Mouse (Mus musculus) liver, embryonic 11.5 days (tissue): Measurements from ENCODE around the gene Smyd2. TPM values are rescaled to one million over a fixed set of nuclear protein-coding genes. Genes with fewer than 3 reads are reported as not detected.
A peak's percentile ranks its signal among the peaks of the same experiment; 100 is the strongest.

Experiments used
- ATAC-seq: fragments of 200-750 bp; cut with Nextera tagmentation; replicated peaks from 2 replicates; pipeline ENCODE4 v1.8.0; 2017; ENCODE audit warnings: moderate number of reproducible peaks, mild to moderate bottlenecking, moderate TSS enrichment, moderate library complexity; ENCODE audit not compliant: low FRiP score
- DNase-seq: peaks from one replicate; pipeline ENCODE4 v3.0.0-alpha.2; 2017; ENCODE audit warnings: low spot score
- H3K27ac ChIP-seq: fragments of 300-500 bp; sonication (generic); 2 replicates; pipeline ENCODE4 v1.5.1; 2014; ENCODE audit warnings: mild to moderate bottlenecking, low read depth, low read length, control low read depth
- H3K27me3 ChIP-seq: fragments of 300-500 bp; sonication (generic); replicated peaks from 2 replicates; pipeline ENCODE4 v1.6.1; 2014; ENCODE audit warnings: low read length, mixed read lengths; ENCODE audit not compliant: control insufficient read depth, insufficient read depth
- H3K36me3 ChIP-seq: fragments of 300-500 bp; sonication (generic); 2 replicates; pipeline ENCODE4 v1.6.1; 2014; ENCODE audit warnings: mild to moderate bottlenecking, low read length, moderate library complexity, mixed read lengths; ENCODE audit not compliant: control insufficient read depth, insufficient read depth
- H3K4me1 ChIP-seq: fragments of 300-500 bp; sonication (generic); replicated peaks from 2 replicates; pipeline ENCODE4 v1.6.1; 2014; ENCODE audit warnings: low read length, mixed read lengths; ENCODE audit not compliant: control insufficient read depth, insufficient read depth
- H3K4me2 ChIP-seq: fragments of 300-500 bp; sonication (generic); 2 replicates; pipeline ENCODE4 v1.6.1; 2014; ENCODE audit warnings: mild to moderate bottlenecking, control low read depth, moderate library complexity
- H3K4me3 ChIP-seq: fragments of 300-500 bp; sonication (generic); 2 replicates; pipeline ENCODE4 v1.5.1; 2014; ENCODE audit warnings: low read depth, low read length, control low read depth
- H3K9ac ChIP-seq: fragments of 300-500 bp; sonication (generic); 2 replicates; pipeline ENCODE4 v1.6.1; 2014; ENCODE audit warnings: low read depth, low read length, control low read depth
- H3K9me3 ChIP-seq: fragments of 300-500 bp; sonication (generic); 2 replicates; pipeline ENCODE4 v1.6.1; 2016; ENCODE audit warnings: low read length, inconsistent platforms, mixed read lengths; ENCODE audit not compliant: control insufficient read depth
- WGBS: fragments of 180-500 bp; shearing (Covaris S2); extraction: QIAGEN DNeasy Blood & Tissue Kit; methylation state at CpG from one replicate; pipeline ENCODE4 v1.1.7; 2014; 5-methylcytosine and 5-hydroxymethylcytosine counted together
- polyA plus RNA-seq: library from polyadenylated mRNA; unstranded; fragments of >200 nt; fragmentation: Nextera tagmentation; extraction: Ambion mirVana; gene quantifications from 2 replicates; pipeline ENCODE4 v1.2.1, GENCODE M21; 2014

Gene Smyd2
- polyA plus RNA-seq, 1 experiment from 2014 or later: 75.7 TPM

DNA sequence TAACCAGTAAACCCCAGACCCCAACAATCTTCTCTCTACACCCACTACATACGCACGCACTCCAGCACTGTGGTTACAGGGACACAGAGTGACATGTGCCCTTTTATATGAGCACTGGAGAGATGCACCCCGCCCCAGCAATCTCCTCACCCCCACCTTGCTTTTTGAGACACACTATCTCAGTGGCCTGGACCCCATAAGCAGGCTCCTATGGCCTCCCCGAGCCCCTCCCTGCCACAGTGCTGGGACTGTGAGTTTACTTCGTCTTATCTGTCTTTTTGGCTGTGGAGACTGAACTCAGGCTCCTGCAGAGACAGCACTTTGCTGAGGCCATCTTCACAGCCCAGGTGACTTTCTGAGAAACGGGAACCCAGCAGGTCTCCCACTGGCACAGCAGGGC lies 36.2 kb downstream of the Smyd2 start:
- H3K9ac ChIP-seq: no peak overlapping the region
- DNase-seq: no peak
- no peak overlapping the region for H3K4me2 ChIP-seq

GRCm38 (mm10) chr1:189884951-189885350 lies 37.2 kb downstream of the Smyd2 start:
- ATAC-seq: no peak
- Histone ChIP-seq H3K4me1 (peaks cover 5% of the 10 kb centered on the region; the same call in 1 of the 2 replicates), H3K4me2 (no peak overlapping the region), H3K9me3 (no peaks in the 10 kb centered on the region), H3K27ac (no peak overlapping the region), H3K27me3 (no peaks in the 10 kb centered on the region), H3K4me3 (no peak overlapping the region), H3K9ac (no peak overlapping the region), H3K36me3 (peaks cover 5% of the 10 kb centered on the region; the same call in 1 of the 2 replicates)
- DNase-seq: no peak
- whole genome bisulfite sequencing: 80% methylated on average over 13 of the region's 13 CpGs

More for the DNA sequence above, 36.2 kb downstream of the Smyd2 start:
- 51% methylated on average over 6 of the region's 6 CpGs for WGBS
- Histone ChIP-seq H3K27me3 (no peaks in the 10 kb centered on the region), H3K4me1 (peaks cover 5% of the 10 kb centered on the region; the same call in 1 of the 2 replicates), H3K27ac (0 out of 2 replicates have a peak overlapping the region, but pooled peaks have one; percentile 16), H3K36me3 (no peaks in the 10 kb centered on the region), H3K4me3 (no peak overlapping the region), H3K9me3 (no peaks in the 10 kb centered on the region)
- ATAC-seq: peak; percentile 84

GRCm38 (mm10) chr1:189883531-189884170 lies 38.5 kb downstream of the Smyd2 start:
- no peak for DNase-seq
- no peaks in the 10 kb centered on the region for H3K27me3 ChIP-seq
- no peak overlapping the region for H3K27ac ChIP-seq
- peaks cover 5% of the 10 kb centered on the region; the same call in 1 of the 2 replicates for H3K4me1 ChIP-seq
- H3K9me3 ChIP-seq: no peaks in the 10 kb centered on the region
- WGBS: 58% methylated on average over 18 of the region's 18 CpGs
- ATAC-seq: peak; percentile 18; the same call in 1 of the 2 replicates
- no peak overlapping the region for H3K4me2 ChIP-seq
- H3K4me3 ChIP-seq: no peak overlapping the region
- H3K36me3 ChIP-seq: peaks cover 5% of the 10 kb centered on the region; the same call in 1 of the 2 replicates
- no peak overlapping the region for H3K9ac ChIP-seq

- DNase-seq: peak; percentile 48
- Histone ChIP-seq H3K4me3 (no peak overlapping the region), H3K27ac (no peak overlapping the region), H3K9me3 (no peaks in the 10 kb centered on the region), H3K4me1 (peaks cover 5% of the 10 kb centered on the region; the same call in 1 of the 2 replicates), H3K36me3 (peaks cover 5% of the 10 kb centered on the region; the same call in 1 of the 2 replicates), H3K27me3 (no peaks in the 10 kb centered on the region), H3K4me2 (no peak overlapping the region), H3K9ac (no peak overlapping the region)
- no peak for ATAC-seq
- 67% methylated on average over 7 of the region's 7 CpGs for WGBS
Measured at GRCm38 (mm10) chr1:189882886-189883285, 39.3 kb downstream of the Smyd2 start.

DNA sequence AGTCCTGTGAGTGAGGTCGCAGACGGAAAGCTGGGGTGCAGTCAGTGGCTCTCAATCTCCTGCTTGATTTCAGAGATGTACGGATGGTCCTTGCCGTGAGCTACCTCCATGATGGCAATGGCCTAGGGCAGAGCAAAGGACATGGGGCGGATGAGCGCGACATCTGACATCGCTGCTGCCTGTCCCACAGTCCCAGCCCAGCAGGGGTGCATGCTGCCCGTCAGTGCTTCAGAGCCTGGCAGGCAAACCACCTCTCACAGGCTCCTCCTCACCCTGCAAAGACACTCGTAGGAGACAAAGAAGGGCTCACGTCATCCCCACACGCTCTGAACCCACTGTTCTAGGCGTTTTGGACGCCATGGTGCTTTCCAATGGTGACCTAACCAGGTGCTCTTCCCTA lies 41.4 kb downstream of the Smyd2 start:
- Histone ChIP-seq H3K36me3 (peaks cover 5% of the 10 kb centered on the region; the same call in 1 of the 2 replicates), H3K9me3 (no peaks in the 10 kb centered on the region), H3K9ac (no peak overlapping the region), H3K27me3 (no peaks in the 10 kb centered on the region), H3K4me1 (peaks cover 3% of the 10 kb centered on the region; the same call in 1 of the 2 replicates), H3K27ac (no peak overlapping the region), H3K4me3 (no peak overlapping the region), H3K4me2 (no peak overlapping the region)
- 88% methylated on average over 14 of the region's 14 CpGs for WGBS
- no peak for ATAC-seq
- DNase-seq: no peak

- Histone ChIP-seq H3K27ac (no peak overlapping the region), H3K4me3 (no peak overlapping the region), H3K9ac (no peak overlapping the region), H3K9me3 (no peaks in the 10 kb centered on the region), H3K4me2 (no peak overlapping the region), H3K27me3 (no peaks in the 10 kb centered on the region), H3K36me3 (peaks cover 5% of the 10 kb centered on the region; the same call in 1 of the 2 replicates), H3K4me1 (peaks cover 6% of the 10 kb centered on the region)
- 82% methylated on average over 8 of the region's 8 CpGs for WGBS
- no peak for DNase-seq
- ATAC-seq: no peak
Measured at GRCm38 (mm10) chr1:189879965-189880364, 42.2 kb downstream of the Smyd2 start.

DNA sequence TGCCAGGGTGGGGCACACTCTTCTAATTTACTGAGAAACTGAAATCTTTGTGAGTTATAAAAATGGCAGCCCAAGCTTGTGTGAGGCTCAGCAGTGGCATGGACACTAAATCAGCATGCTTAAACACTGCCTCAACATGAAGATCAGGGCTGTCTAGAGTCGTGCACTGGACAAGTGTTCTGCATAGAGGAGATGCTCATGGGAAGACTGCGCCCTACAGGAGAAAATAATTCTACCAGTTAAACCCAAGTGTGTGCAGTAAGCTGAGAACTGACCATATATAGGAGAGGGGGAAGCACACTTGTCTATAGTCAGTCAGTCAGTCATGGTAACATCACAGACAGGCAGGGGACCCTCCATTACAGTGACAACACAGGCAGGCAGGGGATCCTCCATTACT lies 43.0 kb downstream of the Smyd2 start:
- Histone ChIP-seq H3K4me1 (peaks cover 6% of the 10 kb centered on the region), H3K36me3 (peaks cover 5% of the 10 kb centered on the region; the same call in 1 of the 2 replicates), H3K27ac (no peak overlapping the region), H3K4me2 (no peak overlapping the region), H3K9me3 (no peaks in the 10 kb centered on the region), H3K4me3 (no peak overlapping the region), H3K9ac (no peak overlapping the region), H3K27me3 (no peaks in the 10 kb centered on the region)
- DNase-seq: no peak
- ATAC-seq: no peak
- WGBS: 69% methylated on average over 2 of the region's 2 CpGs

DNA sequence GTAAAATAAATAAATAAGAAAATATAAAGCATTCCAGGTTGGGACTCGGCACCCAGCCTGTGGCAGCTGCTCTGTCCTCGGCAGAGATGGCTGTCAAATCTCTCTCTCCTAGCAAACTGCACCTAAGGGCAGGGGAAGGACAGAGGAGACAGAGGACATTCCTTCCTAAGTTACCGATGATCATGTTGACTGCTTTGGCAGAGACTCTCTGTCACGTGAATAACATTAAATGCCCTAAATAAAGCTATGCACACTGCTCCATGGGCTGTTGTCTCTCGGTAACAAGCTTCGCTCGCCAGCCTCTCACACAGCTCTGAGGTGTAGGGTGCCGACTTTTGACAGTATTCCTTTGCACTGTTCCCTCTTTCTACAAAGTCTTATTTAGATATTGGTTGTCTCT lies 46.0 kb downstream of the Smyd2 start:
- H3K4me3 ChIP-seq: no peak overlapping the region
- H3K27ac ChIP-seq: no peak overlapping the region
- no peak for DNase-seq
- no peak for ATAC-seq
- H3K27me3 ChIP-seq: no peaks in the 10 kb centered on the region
- H3K4me1 ChIP-seq: peaks cover 6% of the 10 kb centered on the region
- peaks cover 5% of the 10 kb centered on the region; the same call in 1 of the 2 replicates for H3K36me3 ChIP-seq
- WGBS: 74% methylated on average over 8 of the region's 8 CpGs
- H3K9ac ChIP-seq: no peak overlapping the region
- no peak overlapping the region for H3K4me2 ChIP-seq
- H3K9me3 ChIP-seq: no peaks in the 10 kb centered on the region

GRCm38 (mm10) chr1:189875439-189875861 lies 46.7 kb downstream of the Smyd2 start:
- Histone ChIP-seq H3K4me3 (no peak overlapping the region), H3K9ac (no peak overlapping the region), H3K9me3 (no peaks in the 10 kb centered on the region), H3K27ac (no peak overlapping the region), H3K4me1 (peaks cover 13% of the 10 kb centered on the region), H3K27me3 (no peaks in the 10 kb centered on the region), H3K36me3 (peaks cover under 1% of the 10 kb centered on the region; the same call in 1 of the 2 replicates), H3K4me2 (no peak overlapping the region)
- no peak for DNase-seq
- ATAC-seq: no peak
- 38% methylated on average over 6 of the region's 6 CpGs for WGBS
